Mouse (Mus musculus): ENCODE measurements around the gene Tmbim6. TPM values are rescaled to one million over a fixed set of nuclear protein-coding genes. Genes with fewer than 3 reads are reported as not detected.

The Tmbim6 gene
- polyA plus RNA-seq, 2 experiments: 216 to 296 TPM

DNA sequence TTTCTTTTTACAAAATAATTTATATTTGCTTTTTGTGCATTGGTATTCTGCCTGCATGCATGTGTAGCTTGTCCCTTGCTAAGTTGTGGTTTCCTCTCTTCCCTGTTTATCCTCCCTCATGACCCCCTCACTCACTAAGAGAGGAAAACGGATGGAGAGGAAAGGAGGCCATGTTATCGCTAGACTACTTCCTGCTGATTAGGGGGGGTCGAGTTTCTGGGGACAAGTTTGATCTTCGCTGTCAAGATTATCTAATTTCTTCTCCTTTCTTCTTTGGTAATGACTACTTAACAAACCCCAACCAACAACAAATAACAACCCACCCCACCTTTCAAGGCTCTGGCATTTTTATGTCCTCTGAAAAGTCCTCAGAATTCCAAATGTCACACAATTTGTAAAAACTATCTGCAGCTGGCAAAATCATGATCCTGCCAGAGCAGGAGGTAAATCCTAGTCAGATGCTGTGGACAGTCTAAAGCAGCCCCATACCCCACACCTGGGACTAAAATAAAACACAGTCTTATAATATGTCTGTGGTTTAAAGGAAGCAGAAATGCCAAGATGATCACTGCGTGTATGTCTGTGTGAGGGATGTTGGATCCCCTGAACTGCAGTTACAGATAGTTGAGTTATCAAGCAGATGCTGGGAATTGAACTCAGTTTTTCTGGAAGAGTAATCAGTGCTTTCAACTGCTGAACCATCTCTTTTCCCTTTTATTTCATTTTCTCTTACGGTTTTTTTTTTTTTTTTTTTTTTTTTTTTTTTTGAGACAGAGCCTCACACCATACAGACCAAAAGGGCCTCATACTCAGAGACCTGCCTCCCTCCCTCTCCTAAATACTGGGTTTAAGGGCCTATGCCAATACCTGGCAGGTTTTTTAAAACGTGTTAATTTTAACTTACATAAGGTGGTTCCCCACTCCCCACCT, 1.9 kb upstream of the Tmbim6 start:
- DNase-seq (ENCODE audit: low spot score) (no peak), ATAC-seq (ENCODE audit: low FRiP score, low read depth) (no peak)
- no peaks in the 10 kb centered on the region for H3K27me3 ChIP-seq (ENCODE audit: control insufficient read depth, insufficient read depth, low read length)
- no peaks in the 10 kb centered on the region for H3K9me3 ChIP-seq (ENCODE audit: control insufficient read depth, low read length)
- WGBS: 66% methylated on average over 7 of the region's 7 CpGs
- H3K4me3 ChIP-seq (replicated peaks; ENCODE audit: low read length): no peak overlapping the region
- H3K27ac ChIP-seq (replicated peaks; ENCODE audit: low read depth, low read length): no peak overlapping the region
- no peak overlapping the region for H3K9ac ChIP-seq (ENCODE audit: low read depth, low read length, severe bottlenecking)
- no peak overlapping the region for H3K4me2 ChIP-seq (replicated peaks; ENCODE audit: low read depth, low read length, severe bottlenecking)
- H3K36me3 ChIP-seq (ENCODE audit: control insufficient read depth, insufficient read depth, low read length): no peaks in the 10 kb centered on the region
- peaks cover 22% of the 10 kb centered on the region for H3K4me1 ChIP-seq (ENCODE audit: control insufficient read depth, insufficient read depth, low read length)
- TF ChIP-seq POLR2A (IDR thresholded peaks at IDR 0.05; ENCODE audit: borderline replicate concordance, extremely low read depth, insufficient read depth, insufficient read length): no peak

DNA sequence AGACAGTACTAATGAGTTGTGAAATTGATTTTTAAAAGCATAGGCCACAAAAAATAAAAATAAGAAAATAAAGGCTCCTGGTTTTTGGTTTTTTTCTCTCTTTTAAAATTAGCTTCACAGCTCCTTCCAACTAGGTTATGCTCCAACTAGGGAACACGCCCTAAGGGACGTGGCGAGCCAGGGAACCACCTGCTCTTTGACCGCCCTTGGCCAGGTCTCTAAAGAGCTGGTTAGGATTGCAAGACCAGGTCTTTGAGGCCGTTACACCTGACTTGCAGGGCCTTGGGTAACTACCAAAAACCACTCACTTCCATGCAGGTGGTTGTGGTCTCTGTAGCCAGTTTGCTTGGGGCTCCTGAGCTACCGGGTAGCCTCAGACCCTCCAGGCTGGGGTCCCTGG, 707 bp upstream of the Tmbim6 start:
- WGBS: 81% methylated on average over 6 of the region's 6 CpGs
- ATAC-seq (ENCODE audit: low FRiP score, low read depth) (no peak), DNase-seq (ENCODE audit: low spot score) (no peak)
- H3K4me1 ChIP-seq (ENCODE audit: control insufficient read depth, insufficient read depth, low read length): peaks cover 24% of the 10 kb centered on the region
- H3K36me3 ChIP-seq (ENCODE audit: control insufficient read depth, insufficient read depth, low read length): no peaks in the 10 kb centered on the region
- peak overlapping the region; percentile 85 for H3K4me3 ChIP-seq (replicated peaks; ENCODE audit: low read length)
- TF ChIP-seq POLR2A (IDR thresholded peaks at IDR 0.05; ENCODE audit: borderline replicate concordance, extremely low read depth, insufficient read depth, insufficient read length): no peak
- H3K4me2 ChIP-seq (replicated peaks; ENCODE audit: low read depth, low read length, severe bottlenecking): peak overlapping the region; percentile 79
- no peaks in the 10 kb centered on the region for H3K9me3 ChIP-seq (ENCODE audit: control insufficient read depth, low read length)
- no peaks in the 10 kb centered on the region for H3K27me3 ChIP-seq (ENCODE audit: control insufficient read depth, insufficient read depth, low read length)
- 0 out of 2 replicates have a peak overlapping the region, but pooled peaks have one; percentile 19 for H3K27ac ChIP-seq (replicated peaks; ENCODE audit: low read depth, low read length)
- H3K9ac ChIP-seq (ENCODE audit: low read depth, low read length, severe bottlenecking): peak overlapping the region; percentile 40

DNA sequence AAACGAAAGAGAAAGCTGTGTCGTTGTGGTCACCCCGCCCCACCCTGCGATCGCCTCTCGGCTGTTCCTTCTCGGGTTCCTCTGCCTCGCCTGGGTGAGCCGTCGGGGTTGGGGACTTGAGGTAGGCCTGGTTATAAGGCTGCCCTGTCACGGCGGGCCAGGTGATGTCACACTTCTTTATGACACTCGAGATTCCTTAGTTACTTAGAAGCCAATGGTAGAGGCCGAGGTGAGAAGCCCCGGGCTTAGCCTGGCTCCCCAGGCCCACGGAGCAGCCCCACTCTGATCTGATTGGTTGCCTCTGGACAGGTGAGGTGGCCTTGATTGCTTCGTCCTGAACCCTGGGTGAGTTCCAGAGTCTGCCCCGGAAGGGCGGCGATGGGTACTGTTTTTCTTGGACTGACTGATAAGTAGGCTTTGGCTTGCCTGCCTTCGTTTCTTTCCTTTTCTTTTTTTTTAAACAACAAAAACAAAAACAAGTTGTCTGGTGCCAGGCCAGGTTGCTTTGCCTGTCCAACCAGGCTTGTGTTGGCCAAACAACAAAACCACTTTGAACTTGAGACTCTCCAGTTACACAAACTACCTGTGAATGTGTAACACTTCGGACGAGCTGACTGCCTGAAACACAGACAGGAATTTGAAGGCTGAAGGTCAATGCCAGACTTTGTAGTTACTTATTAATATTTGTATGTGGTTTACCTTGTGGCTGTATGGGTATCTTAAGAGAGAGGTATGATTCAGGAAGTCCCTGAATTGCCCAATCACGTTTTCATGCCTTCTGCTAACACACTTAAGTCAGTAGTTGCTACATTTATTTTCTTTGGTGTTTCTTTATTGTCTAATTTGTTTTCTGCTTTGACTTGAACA, 937 bp downstream of the Tmbim6 start:
- no peak for TF ChIP-seq POLR2A (IDR thresholded peaks at IDR 0.05; ENCODE audit: borderline replicate concordance, extremely low read depth, insufficient read depth, insufficient read length)
- ATAC-seq (ENCODE audit: low FRiP score, low read depth) (no peak; the same call in 1 of the 2 replicates), DNase-seq (ENCODE audit: low spot score) (peak; percentile 20)
- Histone ChIP-seq H3K9ac (ENCODE audit: low read depth, low read length, severe bottlenecking) (peak overlapping the region; percentile 85), H3K4me2 (replicated peaks; ENCODE audit: low read depth, low read length, severe bottlenecking) (peak overlapping the region; percentile 88), H3K36me3 (ENCODE audit: control insufficient read depth, insufficient read depth, low read length) (no peaks in the 10 kb centered on the region), H3K4me1 (ENCODE audit: control insufficient read depth, insufficient read depth, low read length) (peaks cover 24% of the 10 kb centered on the region), H3K27me3 (ENCODE audit: control insufficient read depth, insufficient read depth, low read length) (no peaks in the 10 kb centered on the region), H3K27ac (replicated peaks; ENCODE audit: low read depth, low read length) (peak overlapping the region; percentile 88), H3K9me3 (ENCODE audit: control insufficient read depth, low read length) (no peaks in the 10 kb centered on the region), H3K4me3 (replicated peaks; ENCODE audit: low read length) (peak overlapping the region; percentile 85)
- 6% methylated on average over 24 of the region's 24 CpGs for WGBS

DNA sequence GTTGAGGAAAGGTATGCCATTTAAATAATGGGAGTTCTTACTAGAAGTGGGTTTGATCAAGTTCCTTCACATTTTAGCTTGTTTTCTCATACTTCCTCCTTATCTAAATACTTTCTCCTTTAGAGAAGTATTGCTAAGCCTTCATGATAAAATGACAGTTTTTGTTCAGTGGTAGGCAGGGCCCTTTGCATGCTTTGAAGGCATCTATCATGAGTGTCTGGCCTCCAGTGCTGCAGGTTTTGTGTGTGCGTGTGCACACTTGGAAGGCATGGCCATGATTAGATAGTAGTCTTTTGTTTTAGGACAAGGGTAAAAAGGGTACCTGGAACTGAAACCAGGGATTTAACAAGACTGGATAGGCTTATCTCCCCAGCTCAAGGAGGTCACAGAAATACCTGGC, 3.8 kb downstream of the Tmbim6 start:
- no peak overlapping the region for H3K9ac ChIP-seq (ENCODE audit: low read depth, low read length, severe bottlenecking)
- H3K4me3 ChIP-seq (replicated peaks; ENCODE audit: low read length): no peak overlapping the region
- no peaks in the 10 kb centered on the region for H3K27me3 ChIP-seq (ENCODE audit: control insufficient read depth, insufficient read depth, low read length)
- no peak overlapping the region for H3K4me2 ChIP-seq (replicated peaks; ENCODE audit: low read depth, low read length, severe bottlenecking)
- no peak for TF ChIP-seq POLR2A (IDR thresholded peaks at IDR 0.05; ENCODE audit: borderline replicate concordance, extremely low read depth, insufficient read depth, insufficient read length)
- H3K9me3 ChIP-seq (ENCODE audit: control insufficient read depth, low read length): no peaks in the 10 kb centered on the region
- no peak overlapping the region for H3K27ac ChIP-seq (replicated peaks; ENCODE audit: low read depth, low read length)
- DNase-seq (ENCODE audit: low spot score) (no peak), ATAC-seq (ENCODE audit: low FRiP score, low read depth) (no peak)
- H3K36me3 ChIP-seq (ENCODE audit: control insufficient read depth, insufficient read depth, low read length): 0 out of 2 replicates have a peak, but pooled peaks cover 3% of the 10 kb centered on the region
- H3K4me1 ChIP-seq (ENCODE audit: control insufficient read depth, insufficient read depth, low read length): peaks cover 24% of the 10 kb centered on the region
- 80% methylated on average over 1 of the region's 1 CpGs for WGBS

DNA sequence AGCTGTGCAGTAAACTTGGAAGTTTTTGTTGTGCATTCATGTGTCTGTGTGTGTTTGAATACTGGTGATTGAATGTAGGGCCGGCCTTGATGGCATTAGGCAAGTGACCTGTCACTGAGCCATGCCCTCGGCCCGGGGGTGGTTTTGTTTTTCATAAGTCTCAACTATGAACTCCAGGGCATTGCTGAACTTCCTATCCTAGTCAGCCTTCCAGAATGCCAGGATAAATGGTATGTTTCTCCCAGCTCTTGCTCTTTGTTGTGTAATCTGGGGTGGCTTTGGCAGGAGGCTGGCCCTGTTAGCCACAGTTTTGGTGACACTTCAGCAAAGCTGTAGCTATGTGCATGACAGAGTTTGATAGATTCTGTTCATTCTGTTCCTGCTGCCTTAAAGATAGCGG, 4.2 kb downstream of the Tmbim6 start:
- H3K9ac ChIP-seq (ENCODE audit: low read depth, low read length, severe bottlenecking): no peak overlapping the region
- ATAC-seq (ENCODE audit: low FRiP score, low read depth): no peak

More for the DNA sequence above, 4.2 kb downstream of the Tmbim6 start:
- Histone ChIP-seq H3K4me3 (replicated peaks; ENCODE audit: low read length) (no peak overlapping the region), H3K4me2 (replicated peaks; ENCODE audit: low read depth, low read length, severe bottlenecking) (no peak overlapping the region), H3K9me3 (ENCODE audit: control insufficient read depth, low read length) (no peaks in the 10 kb centered on the region), H3K27me3 (ENCODE audit: control insufficient read depth, insufficient read depth, low read length) (no peaks in the 10 kb centered on the region), H3K4me1 (ENCODE audit: control insufficient read depth, insufficient read depth, low read length) (peaks cover 24% of the 10 kb centered on the region), H3K36me3 (ENCODE audit: control insufficient read depth, insufficient read depth, low read length) (peaks cover 6% of the 10 kb centered on the region), H3K27ac (replicated peaks; ENCODE audit: low read depth, low read length) (no peak overlapping the region)
- no peak for TF ChIP-seq POLR2A (IDR thresholded peaks at IDR 0.05; ENCODE audit: borderline replicate concordance, extremely low read depth, insufficient read depth, insufficient read length)
- DNase-seq (ENCODE audit: low spot score): no peak
- 84% methylated on average over 4 of the region's 4 CpGs for WGBS

Data from limb, embryonic 14.5 days (tissue).